Mouse (Mus musculus) heart, embryonic 11.5 days (tissue): ENCODE results near the gene Junb. TPM values are rescaled to one million over a fixed set of nuclear protein-coding genes. Genes with fewer than 3 reads are reported as not detected.

ENCODE experiments used
- ATAC-seq: fragments of 200-750 bp; cut with Nextera tagmentation; replicated peaks from 2 replicates; pipeline ENCODE4 v1.8.0; 2017; ENCODE audit warnings: moderate library complexity; ENCODE audit not compliant: insufficient number of reproducible peaks, low FRiP score, low TSS enrichment
- H3K27ac ChIP-seq: fragments of 300-500 bp; sonication (generic); 2 replicates; pipeline ENCODE4 v1.5.1; 2014; ENCODE audit warnings: mild to moderate bottlenecking, low read depth, low read length
- H3K27me3 ChIP-seq: fragments of 300-500 bp; sonication (generic); 2 replicates; pipeline ENCODE4 v1.6.1; 2014; ENCODE audit warnings: mild to moderate bottlenecking, low read length, mixed read lengths; ENCODE audit not compliant: control insufficient read depth, insufficient read depth
- H3K36me3 ChIP-seq: fragments of 300-500 bp; sonication (generic); 2 replicates; pipeline ENCODE4 v1.6.1; 2014; ENCODE audit warnings: mild to moderate bottlenecking, low read length, moderate library complexity, mixed read lengths; ENCODE audit not compliant: control insufficient read depth, insufficient read depth
- H3K4me1 ChIP-seq: fragments of 300-500 bp; sonication (generic); 2 replicates; pipeline ENCODE4 v1.6.1; 2014; ENCODE audit warnings: low read length; ENCODE audit not compliant: control insufficient read depth, insufficient read depth
- H3K4me2 ChIP-seq: fragments of 300-500 bp; sonication (generic); 2 replicates; pipeline ENCODE4 v1.6.1; 2014; ENCODE audit warnings: mild to moderate bottlenecking, moderate library complexity
- H3K4me3 ChIP-seq: fragments of 300-500 bp; sonication (generic); 2 replicates; pipeline ENCODE4 v1.5.1; 2014; ENCODE audit warnings: low read depth, low read length
- H3K9ac ChIP-seq: fragments of 300-500 bp; sonication (generic); 2 replicates; pipeline ENCODE4 v1.6.1; 2014; ENCODE audit warnings: mild to moderate bottlenecking, low read depth, low read length, moderate library complexity
- H3K9me3 ChIP-seq: fragments of 300-500 bp; sonication (generic); replicated peaks from 2 replicates; pipeline ENCODE4 v1.6.1; 2016; ENCODE audit warnings: low read length; ENCODE audit not compliant: control insufficient read depth
- WGBS: fragments of 180-500 bp; shearing (Covaris S2); extraction: QIAGEN DNeasy Blood & Tissue Kit; methylation state at CpG from one replicate; pipeline ENCODE4 v1.1.7; 2014; ENCODE audit not compliant: insufficient replicate concordance; 5-methylcytosine and 5-hydroxymethylcytosine counted together
- polyA plus RNA-seq: library from polyadenylated mRNA; unstranded; fragments of >200 nt; fragmentation: Nextera tagmentation; extraction: Ambion mirVana; gene quantifications from 2 replicates; pipeline ENCODE4 v1.2.1, GENCODE M21; 2014

The Junb gene
- polyA plus RNA-seq, 1 experiment from 2014 or later = 7.6 TPM

DNA sequence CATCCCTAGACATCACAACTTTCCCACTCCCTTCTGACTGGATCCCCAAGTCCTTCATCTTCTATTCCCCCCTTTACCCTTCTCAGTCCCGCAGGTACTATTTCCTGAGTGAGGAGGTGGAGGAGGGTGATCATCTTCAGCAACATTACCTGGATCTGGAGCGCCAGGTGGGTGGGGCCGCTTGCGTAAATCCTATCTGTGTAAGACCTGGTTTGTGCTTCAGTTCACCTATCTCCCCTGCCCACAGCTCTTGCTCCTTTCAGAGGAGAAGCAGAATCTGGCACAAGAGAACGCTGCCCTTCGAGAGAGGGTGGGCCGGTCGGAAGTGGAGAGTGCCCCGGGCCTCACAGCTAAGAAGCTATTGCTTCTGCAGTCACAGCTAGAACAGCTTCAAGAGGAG is 15.9 kb upstream of the Junb start:
- no peak for ATAC-seq
- H3K36me3 ChIP-seq = no peaks in the 10 kb centered on the region; the same call in 1 of the 2 replicates
- H3K4me1 ChIP-seq = peaks cover 13% of the 10 kb centered on the region
- H3K4me3 ChIP-seq = no peak overlapping the region
- H3K9me3 ChIP-seq = no peaks in the 10 kb centered on the region
- no peak overlapping the region for H3K27ac ChIP-seq
- peaks cover 36% of the 10 kb centered on the region for H3K27me3 ChIP-seq
- H3K4me2 ChIP-seq = no peak overlapping the region
- 91% methylated on average over 9 of the region's 9 CpGs for WGBS
- no peak overlapping the region for H3K9ac ChIP-seq

DNA sequence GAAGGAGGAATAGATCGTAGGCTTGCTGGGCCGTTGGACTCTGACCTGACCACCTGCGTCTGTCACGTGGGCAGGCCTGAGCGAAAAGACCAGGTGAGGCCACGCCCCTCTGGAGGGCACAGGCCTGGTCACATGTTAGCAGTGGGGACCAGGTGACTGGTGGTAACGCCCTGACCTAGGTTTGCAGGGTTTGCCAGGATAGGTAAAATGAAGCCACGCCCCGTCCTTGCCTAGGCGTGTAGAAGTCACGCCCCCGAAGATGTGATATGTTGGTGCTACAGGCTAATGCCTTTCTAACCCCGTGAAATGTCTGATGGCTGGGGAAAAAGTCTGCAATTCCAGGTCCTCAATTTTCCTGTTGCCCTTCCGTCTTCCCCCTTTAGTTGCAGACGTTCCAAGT is 12.3 kb upstream of the Junb start:
- H3K36me3 ChIP-seq = no peaks in the 10 kb centered on the region; the same call in 1 of the 2 replicates
- peak; percentile 51 for ATAC-seq
- peaks cover 17% of the 10 kb centered on the region for H3K27me3 ChIP-seq
- H3K9ac ChIP-seq = peak overlapping the region; percentile 77
- no peak overlapping the region for H3K27ac ChIP-seq
- peak overlapping the region; percentile 63 for H3K4me3 ChIP-seq
- no peaks in the 10 kb centered on the region for H3K9me3 ChIP-seq
- 2% methylated on average over 15 of the region's 15 CpGs for WGBS
- H3K4me2 ChIP-seq = peak overlapping the region; percentile 99
- peaks cover 12% of the 10 kb centered on the region for H3K4me1 ChIP-seq

DNA sequence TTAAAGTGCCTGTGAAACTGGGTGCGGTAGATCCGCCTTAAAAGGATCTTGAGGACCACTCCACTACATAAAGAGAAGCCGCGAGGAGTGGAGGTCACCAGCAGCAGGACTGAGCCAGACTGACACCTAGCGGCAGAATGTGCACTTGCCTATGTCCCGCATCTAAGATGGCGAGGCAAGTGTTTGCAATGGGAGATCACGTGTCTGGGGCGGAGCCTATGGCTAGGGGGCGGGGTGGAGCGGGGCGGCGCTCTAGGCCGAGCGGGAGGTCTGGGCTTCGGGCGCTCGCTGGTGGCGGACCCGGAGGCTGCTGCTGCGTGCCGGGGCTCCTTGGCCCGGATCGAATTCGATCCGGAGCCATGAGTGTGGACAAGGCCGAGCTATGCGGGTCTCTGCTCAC is 11.8 kb upstream of the Junb start, which contains the start of gene Hook2:
TSS of gene Hook2 (plus strand) at position 255 of the 400 bp plus-strand sequence.
- peak within 1 kb of the TSS; percentile 99 for H3K4me2 ChIP-seq
- H3K27me3 ChIP-seq = peaks cover 12% of the 10 kb centered on the region
- H3K36me3 ChIP-seq = no peaks in the 10 kb centered on the region; the same call in 1 of the 2 replicates
- H3K4me3 ChIP-seq = peak within 1 kb of the TSS; percentile 63
- no peaks in the 10 kb centered on the region for H3K9me3 ChIP-seq
- no peak within 1 kb of the TSS for H3K27ac ChIP-seq
- under 1% methylated on average over 28 of the region's 28 CpGs for WGBS
- peak; percentile 90 for ATAC-seq
- H3K4me1 ChIP-seq = peaks cover 12% of the 10 kb centered on the region
- peak within 1 kb of the TSS; percentile 77 for H3K9ac ChIP-seq

DNA sequence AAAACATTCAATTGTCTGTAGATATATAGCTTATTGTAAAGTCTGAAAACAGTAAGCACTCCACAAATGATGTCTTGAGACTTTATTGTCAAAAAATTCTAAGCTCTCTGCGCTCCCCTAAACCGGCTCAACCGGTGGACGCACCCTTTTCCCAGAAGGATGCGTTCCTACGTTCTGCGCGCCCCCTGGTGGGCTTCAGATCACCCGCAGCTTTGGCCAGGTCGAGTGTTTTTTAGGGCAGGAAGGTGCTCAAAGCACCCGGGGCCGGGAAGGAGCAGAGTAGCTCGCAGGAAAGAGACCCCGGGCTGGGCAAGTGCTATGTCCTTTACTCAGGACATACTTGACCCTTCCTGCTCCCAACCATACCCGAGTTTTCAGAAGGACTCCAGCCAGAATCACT is 11.3 kb upstream of the Junb start:
- WGBS = under 1% methylated on average over 15 of the region's 15 CpGs

DNA sequence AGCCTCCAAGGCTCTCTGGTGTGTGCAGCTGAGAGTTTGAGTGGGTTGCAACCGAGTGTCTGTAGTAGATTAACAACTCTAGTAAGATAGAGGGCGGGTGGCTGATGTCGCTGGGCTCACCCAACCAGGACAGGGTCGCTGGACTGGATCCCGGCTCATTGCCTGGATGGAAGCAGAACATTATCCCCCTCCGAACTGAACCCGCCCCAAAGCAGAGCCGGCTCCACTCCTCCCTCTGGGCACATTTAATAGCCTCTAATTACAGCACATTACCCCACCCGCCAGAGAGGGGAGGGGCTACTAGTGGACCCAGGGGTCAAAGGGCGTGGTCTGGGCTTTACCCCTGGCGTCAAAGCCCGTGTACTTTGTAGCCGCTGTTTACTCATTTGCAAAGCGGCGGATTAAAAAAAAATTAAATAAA is 10.8 kb upstream of the Junb start:
- no peak overlapping the region for H3K9ac ChIP-seq
- no peak overlapping the region for H3K27ac ChIP-seq
- H3K4me2 ChIP-seq = peak overlapping the region; percentile 99
- 14% methylated on average over 15 of the region's 15 CpGs for WGBS
- no peak overlapping the region for H3K4me3 ChIP-seq
- H3K4me1 ChIP-seq = peaks cover 22% of the 10 kb centered on the region
- no peaks in the 10 kb centered on the region for H3K36me3 ChIP-seq
- H3K27me3 ChIP-seq = peaks cover 2% of the 10 kb centered on the region
- ATAC-seq = no peak
- H3K9me3 ChIP-seq = no peaks in the 10 kb centered on the region

More for the DNA sequence above, 11.3 kb upstream of the Junb start:
- H3K4me2 ChIP-seq = peak overlapping the region; percentile 99
- H3K27ac ChIP-seq = no peak overlapping the region
- peak overlapping the region; percentile 68 for H3K9ac ChIP-seq
- ATAC-seq = peak; percentile 62
- H3K9me3 ChIP-seq = no peaks in the 10 kb centered on the region
- no peaks in the 10 kb centered on the region for H3K36me3 ChIP-seq
- peak overlapping the region; percentile 63 for H3K4me3 ChIP-seq
- H3K4me1 ChIP-seq = peaks cover 17% of the 10 kb centered on the region
- H3K27me3 ChIP-seq = peaks cover 6% of the 10 kb centered on the region

DNA sequence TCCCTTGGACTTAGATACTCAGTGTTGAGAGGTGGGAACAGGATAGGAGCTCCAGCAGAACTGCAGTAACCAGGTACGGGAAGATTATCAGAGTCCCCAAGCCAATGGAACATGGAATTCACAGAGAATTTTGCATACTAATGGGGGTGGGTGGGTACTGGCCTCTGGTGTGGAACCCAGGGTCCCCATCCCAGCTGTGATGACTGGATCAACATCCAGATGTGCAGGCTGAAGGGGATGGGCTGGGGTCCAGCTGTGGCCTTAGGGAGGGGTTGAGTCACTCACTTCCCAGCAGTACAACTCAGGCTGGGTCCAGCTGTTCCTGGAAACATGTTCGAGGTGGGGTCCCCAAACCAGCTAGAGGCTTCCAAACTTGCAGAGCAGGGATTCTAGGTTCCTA is 9.4 kb upstream of the Junb start:
- Histone ChIP-seq H3K36me3 (no peaks in the 10 kb centered on the region), H3K9me3 (no peaks in the 10 kb centered on the region), H3K9ac (no peak overlapping the region), H3K4me1 (peaks cover 24% of the 10 kb centered on the region), H3K27me3 (no peaks in the 10 kb centered on the region), H3K4me3 (no peak overlapping the region), H3K27ac (no peak overlapping the region), H3K4me2 (no peak overlapping the region)
- ATAC-seq = no peak
- 61% methylated on average over 2 of the region's 2 CpGs for WGBS

DNA sequence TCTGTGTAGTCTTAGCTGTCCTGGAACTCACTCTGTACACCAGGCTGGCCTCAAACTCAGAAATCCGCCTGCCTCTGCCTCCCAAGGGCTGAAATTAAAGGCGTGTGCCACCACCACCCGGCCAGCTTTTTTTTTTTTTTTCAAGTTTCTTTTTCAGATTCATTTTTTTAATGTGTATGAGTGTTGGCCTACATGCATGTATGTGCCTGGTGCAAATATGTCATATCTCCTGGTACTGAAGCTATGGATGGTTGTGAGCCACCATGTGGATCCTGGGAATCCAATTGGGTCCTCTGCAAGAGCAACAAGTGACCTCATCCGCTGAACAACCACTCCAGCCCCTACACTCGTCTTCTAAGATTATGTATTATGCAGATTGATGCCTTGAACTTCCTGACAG is 8.9 kb upstream of the Junb start:
- H3K4me1 ChIP-seq = peaks cover 24% of the 10 kb centered on the region
- no peak overlapping the region for H3K27ac ChIP-seq
- no peak for ATAC-seq
- H3K4me3 ChIP-seq = no peak overlapping the region
- no peak overlapping the region for H3K9ac ChIP-seq
- no peaks in the 10 kb centered on the region for H3K27me3 ChIP-seq
- no peaks in the 10 kb centered on the region for H3K36me3 ChIP-seq
- H3K4me2 ChIP-seq = no peak overlapping the region
- WGBS = 80% methylated on average over 5 of the region's 5 CpGs
- H3K9me3 ChIP-seq = no peaks in the 10 kb centered on the region

DNA sequence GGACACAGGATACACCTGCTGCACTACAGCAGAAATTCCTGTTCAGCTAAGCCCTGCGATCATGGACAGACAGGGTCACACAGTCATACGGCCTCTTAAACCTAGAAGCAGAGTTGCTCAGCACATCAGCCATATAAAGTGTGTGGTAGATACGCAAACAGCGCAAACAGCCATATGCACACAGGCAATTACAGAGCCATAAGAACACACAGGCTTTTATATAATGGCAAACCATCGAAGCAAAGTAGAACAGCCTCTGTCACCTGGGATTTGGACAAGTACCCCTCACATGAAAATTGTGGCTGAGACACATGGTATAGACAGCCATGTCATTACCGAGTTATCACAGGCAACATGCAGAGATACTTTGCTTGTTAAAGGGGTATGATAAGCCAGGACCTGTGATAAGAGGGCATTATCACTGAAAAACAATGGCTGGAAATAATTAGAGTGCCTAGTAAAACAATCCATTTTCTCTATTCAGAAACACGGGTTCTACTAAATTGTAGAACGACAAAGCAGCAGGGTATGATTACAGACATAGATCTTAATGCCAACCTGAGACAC is 7.9 kb upstream of the Junb start:
- peaks cover 31% of the 10 kb centered on the region for H3K4me1 ChIP-seq
- no peak for ATAC-seq

More for the DNA sequence above, 7.9 kb upstream of the Junb start:
- peak overlapping the region; percentile 67; the same call in 1 of the 2 replicates for H3K9ac ChIP-seq
- H3K4me2 ChIP-seq = peak overlapping the region; percentile 98
- peak overlapping the region; percentile 56 for H3K4me3 ChIP-seq
- peak overlapping the region; percentile 54 for H3K27ac ChIP-seq
- WGBS = 35% methylated on average over 8 of the region's 8 CpGs
- no peaks in the 10 kb centered on the region for H3K36me3 ChIP-seq
- 0 out of 2 replicates have a peak, but pooled peaks cover 3% of the 10 kb centered on the region for H3K27me3 ChIP-seq
- H3K9me3 ChIP-seq = no peaks in the 10 kb centered on the region
